Mouse (Mus musculus): ENCODE results near the gene Fmnl1. TPM values are rescaled to one million over a fixed set of nuclear protein-coding genes. Genes with fewer than 3 reads are reported as not detected.
A peak's percentile ranks its signal among the peaks of the same experiment; 100 is the strongest.

The Fmnl1 gene
- total RNA-seq (2021) = 10 to 100 TPM; 19.8 to 20.9 TPM
- long read RNA-seq, experiment 1, partial matches to known transcripts = 0 of 2 reads
- long read RNA-seq, experiment 1, other reads (novel, unspliced or antisense) = 2 of 2 reads
- long read RNA-seq, experiment 2, partial matches to known transcripts = 5 of 5 reads
- long read RNA-seq, experiment 2, other reads (novel, unspliced or antisense) = 0 of 5 reads

DNA sequence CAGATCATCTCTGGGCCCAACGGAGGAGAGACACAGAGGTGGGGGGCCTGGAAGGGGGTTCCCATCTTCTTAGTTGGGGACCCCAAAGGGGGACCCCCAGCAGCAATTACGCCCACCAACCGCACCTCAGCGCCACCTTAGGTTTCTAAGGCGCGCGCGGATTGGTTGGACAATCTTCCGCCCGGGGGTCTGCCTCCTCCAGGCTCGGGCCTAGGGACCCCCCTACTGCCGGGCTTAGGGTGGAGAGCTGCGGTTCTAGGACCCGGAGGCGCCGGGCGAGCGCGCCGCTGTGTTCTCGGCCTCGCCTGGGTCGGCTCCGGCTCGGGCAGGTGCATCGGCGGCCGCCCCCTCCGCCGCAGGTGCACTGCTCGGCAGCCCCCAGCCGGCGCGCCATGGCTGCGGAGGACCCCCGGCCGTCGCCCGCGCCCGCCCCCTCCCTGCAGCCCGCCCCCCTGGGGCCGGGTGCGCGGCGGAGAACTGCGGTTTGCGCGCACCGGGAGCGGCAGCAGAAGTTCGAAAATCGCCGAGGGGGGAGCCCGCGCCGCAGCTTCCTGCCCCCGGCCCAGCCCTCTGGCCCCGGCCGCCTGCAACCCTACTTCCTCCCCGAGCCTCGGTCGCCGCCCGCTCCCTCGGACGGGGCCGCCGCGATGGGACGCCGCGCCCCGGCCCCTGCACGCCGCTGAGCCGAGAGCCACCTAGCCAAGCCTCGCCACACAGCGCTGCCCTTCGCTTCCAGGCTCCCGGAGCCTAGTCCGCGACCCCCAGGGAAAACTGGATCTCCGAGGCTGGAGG lies at the start of gene Fmnl1:
Fmnl1 (plus strand) TSS at position 614 of the 792 bp plus-strand sequence.
- DNase-seq (ENCODE audit: low spot score in 2 of 2) = peak; percentile 47 to 59

- DNase-seq (ENCODE audit: low spot score in 2 of 2) = peak in 1 of 2 experiments; percentile 67
Observed at GRCm38 (mm10) chr11:103131701-103132575, 39.0 kb upstream of the Fmnl1 start, which contains the start of gene Hexim2. Gene Hexim2, plus strand, starts transcription at chr11:103132429.

DNA sequence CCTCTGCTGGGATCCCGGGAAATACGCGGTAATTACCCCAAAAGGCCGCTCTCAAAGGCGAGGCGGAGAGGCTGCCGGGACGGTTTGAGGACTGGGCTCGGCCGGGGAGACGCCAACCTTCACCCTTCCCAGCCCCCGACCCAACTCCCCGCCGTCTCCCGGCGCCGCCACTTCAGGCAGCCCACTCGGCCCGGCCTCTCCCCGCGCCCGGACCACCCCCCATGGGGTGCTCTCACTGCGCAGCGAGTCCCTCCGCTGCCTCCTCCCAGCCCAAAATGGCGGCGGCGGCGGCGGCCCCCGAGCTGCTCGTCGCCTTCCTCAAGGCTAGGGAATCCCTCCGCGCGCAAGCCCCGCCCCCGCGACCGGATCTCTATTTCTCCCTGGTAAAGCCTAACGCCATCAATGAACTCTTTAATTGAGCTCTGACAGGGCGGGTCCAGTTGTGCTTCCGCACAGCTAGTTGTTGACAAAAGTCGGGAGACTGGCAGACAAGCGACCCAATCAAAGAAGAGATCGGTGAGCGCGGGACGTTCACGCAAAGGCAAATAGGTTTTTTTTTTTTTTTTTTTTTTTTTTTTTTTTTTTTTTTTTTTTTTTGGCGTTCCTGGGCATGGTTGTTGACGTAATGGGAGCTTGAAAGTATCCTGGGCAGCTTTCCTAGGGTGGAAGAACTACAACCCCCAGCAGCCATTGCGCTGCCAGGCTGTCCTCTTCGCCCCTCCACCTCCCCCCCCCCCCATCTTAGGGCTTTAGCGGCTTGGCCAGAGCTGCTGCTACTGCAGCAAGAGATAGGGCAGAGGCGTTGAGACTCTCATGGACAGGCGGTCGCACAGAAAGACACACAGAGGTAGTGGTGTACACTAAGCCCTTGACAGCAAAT lies 38.1 kb upstream of the Fmnl1 start:
- DNase-seq (ENCODE audit: low spot score in 2 of 2) = peak; percentile 99

GRCm38 (mm10) chr11:103133456-103134185 lies 37.3 kb upstream of the Fmnl1 start:
- DNase-seq (ENCODE audit: low spot score in 2 of 2) = no peak

- DNase-seq (ENCODE audit: low spot score in 2 of 2) = peak; percentile 45 to 67
Observed at GRCm38 (mm10) chr11:103134221-103134620, 36.7 kb upstream of the Fmnl1 start.

DNA sequence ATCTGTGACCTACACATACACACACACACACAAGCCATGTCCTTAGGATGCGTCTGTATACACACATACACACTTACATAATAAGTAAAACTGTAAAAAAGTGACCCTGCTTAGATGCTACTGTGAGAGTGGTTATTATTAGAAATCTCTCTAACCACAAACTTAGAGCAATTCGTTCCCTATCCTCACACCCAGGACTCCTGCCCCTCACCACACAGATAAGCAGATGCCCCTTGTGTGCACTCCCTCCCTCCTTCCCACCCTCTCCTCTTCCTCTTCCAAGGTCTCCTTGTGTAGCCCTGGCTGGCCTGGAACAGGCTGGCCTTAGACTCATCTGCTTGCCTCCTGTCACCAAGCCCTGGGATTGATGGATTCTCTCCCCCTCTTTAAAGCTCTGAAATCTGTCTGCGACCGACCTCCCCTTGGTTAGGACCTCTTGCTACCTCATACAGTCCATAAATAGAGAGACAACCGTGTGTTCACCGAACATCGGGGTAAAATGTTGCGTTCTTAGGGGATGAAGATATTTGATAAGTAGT lies 34.8 kb upstream of the Fmnl1 start:
- DNase-seq (ENCODE audit: low spot score in 2 of 2) = no peak

DNA sequence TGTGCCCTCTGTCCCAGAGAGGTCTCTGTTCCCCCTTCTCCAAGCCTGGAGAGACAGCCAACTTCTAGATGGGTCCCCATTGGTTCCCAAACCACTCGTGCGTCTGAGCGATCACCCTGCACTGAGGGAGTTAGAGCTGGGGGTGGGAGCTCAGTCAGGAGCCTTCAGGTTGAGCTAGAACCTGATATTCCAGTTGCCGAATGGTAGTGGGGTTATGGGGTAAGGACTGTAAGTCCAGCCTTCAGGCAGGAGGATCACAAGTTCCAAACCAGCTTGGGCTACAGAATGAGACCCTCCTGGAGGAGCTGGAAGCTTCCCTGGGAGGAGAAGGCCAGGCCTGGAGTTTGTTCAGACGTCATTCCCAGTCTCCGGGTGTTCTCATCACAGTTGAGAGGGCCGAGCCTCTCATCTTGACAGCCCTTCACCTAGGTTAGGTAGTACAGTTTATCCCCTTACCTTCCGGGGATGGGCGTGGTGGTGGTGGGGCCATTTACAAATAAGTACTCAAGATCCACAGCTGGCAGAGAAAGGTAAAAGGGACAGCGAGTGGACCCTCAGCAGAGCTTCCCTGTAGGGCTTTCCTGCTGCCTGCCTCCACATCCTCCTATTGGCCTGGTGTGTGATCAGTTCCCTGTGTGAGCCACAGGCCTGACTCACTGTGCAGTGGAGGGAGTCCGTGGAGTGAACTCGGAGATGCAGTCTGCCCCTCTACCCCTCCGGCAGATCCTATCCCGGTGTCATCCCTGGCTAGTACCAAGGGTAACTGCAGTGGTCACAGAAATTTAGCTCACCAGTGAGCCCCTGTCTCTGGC lies 30.8 kb upstream of the Fmnl1 start:
- no peak for DNase-seq (ENCODE audit: low spot score in 2 of 2)

GRCm38 (mm10) chr11:103140763-103141100 lies 30.2 kb upstream of the Fmnl1 start:
- no peak for DNase-seq (ENCODE audit: low spot score in 2 of 2)

DNA sequence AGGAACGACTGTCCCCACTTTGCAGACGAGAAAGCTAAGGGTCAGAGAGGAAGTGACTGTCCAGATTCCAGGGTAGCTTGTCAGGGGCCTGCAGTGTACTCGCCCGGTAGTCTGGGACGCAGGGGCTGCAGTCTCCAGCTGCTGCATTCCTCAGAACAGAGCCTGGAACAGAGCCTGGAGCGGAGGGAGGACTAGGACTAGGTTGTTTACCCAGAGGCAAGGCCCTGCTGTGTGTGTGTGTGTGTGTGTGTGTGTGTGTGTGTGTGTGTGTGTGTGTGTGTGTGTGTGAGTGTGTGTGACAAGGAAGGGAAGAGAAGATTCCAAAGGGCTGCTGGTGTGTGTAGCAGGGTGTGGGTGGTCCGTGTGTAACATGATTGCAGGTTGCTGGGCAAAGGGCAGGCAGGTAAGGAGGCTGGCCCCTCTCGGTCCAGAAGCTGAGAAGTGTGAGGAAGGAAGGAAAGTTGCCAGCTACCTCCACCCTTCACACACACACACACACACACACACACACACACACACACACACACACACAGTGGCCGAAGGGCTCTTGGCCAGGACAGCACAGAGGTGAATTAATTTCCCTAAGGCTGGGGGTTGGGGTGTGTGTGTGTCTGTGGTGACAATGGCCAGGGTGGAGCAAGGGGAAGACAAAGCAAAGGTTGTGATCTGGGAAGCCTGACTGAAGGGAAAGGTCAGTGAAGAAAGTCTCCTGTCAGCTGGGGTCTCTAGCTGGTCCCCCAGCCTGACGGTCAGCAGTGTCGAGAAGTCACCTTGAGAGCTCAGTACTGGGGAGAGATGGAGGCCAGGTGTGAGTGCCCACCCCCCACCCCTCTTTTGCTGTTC lies 29.6 kb upstream of the Fmnl1 start:
- peak in 1 of 2 experiments; percentile 41 for DNase-seq (ENCODE audit: low spot score in 2 of 2)

- DNase-seq (ENCODE audit: low spot score in 2 of 2) = no peak
Observed at GRCm38 (mm10) chr11:103141944-103142255, 29.0 kb upstream of the Fmnl1 start.

GRCm38 (mm10) chr11:103142441-103143182 lies 28.3 kb upstream of the Fmnl1 start:
- peak; percentile 43 to 47 for DNase-seq (ENCODE audit: low spot score in 2 of 2)

GRCm38 (mm10) chr11:103144309-103145285 lies 26.3 kb upstream of the Fmnl1 start:
- no peak for DNase-seq (ENCODE audit: low spot score in 2 of 2)

DNA sequence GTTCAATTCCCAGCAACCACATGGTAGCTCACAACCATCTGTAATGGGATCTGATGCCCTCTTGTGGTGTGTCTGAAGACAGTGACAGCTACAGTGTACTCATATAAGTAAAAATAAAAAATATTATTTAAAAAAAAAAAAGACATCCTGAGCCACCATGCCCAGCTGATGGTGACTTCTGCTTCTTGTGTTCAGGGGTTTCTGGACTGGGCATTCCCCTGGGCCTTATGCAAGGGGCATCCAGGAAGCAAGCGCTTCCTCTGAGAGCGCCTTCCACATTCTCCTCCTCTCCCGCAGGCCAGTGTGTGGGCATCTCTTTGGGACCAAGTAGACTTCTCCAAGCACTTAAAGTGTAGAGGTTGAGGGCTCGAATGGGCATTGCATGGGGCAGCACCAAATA lies 24.5 kb upstream of the Fmnl1 start:
- no peak for DNase-seq (ENCODE audit: low spot score in 2 of 2)

DNA sequence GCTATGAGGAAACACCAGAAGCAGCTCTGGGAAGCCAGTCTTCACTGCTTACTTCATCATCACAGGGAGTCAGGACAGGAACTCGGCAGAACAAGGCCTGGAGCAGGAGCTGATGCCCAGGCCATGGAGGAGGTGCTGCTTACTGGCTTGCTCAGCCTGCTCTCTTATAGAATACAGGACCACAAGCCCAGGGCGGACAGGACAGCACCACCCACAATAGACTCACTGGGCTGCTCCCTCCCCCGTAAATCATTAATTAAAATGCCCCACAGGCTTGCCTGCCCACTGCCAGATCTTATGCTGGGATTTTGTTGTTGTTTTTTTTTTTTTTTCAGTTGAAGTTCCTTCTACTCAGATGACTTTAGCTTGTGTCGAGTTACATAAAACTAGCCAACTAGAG lies 23.1 kb upstream of the Fmnl1 start:
- DNase-seq (ENCODE audit: low spot score in 2 of 2) = no peak

- DNase-seq (ENCODE audit: low spot score in 2 of 2) = no peak
Observed at GRCm38 (mm10) chr11:103149771-103150170, 21.1 kb upstream of the Fmnl1 start.

All from adrenal gland, adult 18-20 months (tissue).